Mouse (Mus musculus) kidney, adult 10 weeks (tissue): ENCODE data around the gene D3Ertd751e. TPM values are rescaled to one million over a fixed set of nuclear protein-coding genes. Genes with fewer than 3 reads are reported as not detected.

Experiments
- polyA plus RNA-seq: library from polyadenylated mRNA; stranded (reverse); fragments of 350-450 nt; fragmentation: Illumina TruSeq; extraction: RNeasy Lipid Tissue Mini Kit (QIAGEN cat#74804); gene quantifications from one replicate; pipeline ENCODE4 v1.2.3, GENCODE M21; 2014; ENCODE audit warnings: low read depth, low replicate concordance

The D3Ertd751e gene
- polyA plus RNA-seq = 83.9 TPM

DNA sequence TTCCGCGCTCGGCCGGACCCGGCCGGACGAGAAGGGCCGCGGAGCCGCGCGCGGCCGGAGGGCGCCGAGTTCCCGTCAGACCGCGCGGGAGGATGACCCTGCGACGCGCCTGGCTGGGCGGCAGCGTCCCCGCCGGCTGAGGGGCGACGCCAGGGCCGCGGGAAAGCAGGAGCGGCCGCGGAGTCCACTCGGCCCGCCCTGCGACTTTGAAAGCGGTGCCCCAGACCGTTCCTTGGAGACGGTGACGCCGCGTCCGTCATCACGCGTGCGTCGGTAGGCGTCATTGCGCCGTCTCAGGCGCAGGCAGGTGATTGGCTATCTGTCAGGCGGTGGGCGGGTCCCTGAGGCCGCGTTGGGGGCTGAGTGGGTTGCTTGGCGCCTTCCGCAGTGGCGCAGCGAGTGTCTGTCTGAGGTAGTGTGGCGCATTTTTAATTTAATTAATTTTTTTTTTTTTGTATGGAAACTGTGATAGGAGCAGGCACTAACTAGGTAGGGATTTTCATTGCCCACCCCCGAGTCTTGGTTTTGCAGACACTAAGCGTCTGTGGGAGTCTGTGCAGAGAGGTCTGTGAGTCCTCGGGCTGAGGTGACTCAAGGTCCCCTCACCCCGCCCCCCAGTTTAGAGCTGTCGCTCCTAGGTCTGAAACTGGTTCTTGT, at the start of gene D3Ertd751e, which contains the start of gene Sclt1:
TSS of gene D3Ertd751e (plus strand) at position 334 of the 657 bp plus-strand sequence.
TSS of gene Sclt1 (minus strand) at position 237 of the 657 bp plus-strand sequence.

Other genes with a start within 250 kb of the D3Ertd751e start
- 55.1 TPM for gene Jade1, start 186.9 kb upstream of the D3Ertd751e start, polyA plus RNA-seq
- 36.7 TPM for gene Sclt1, start 97 bp upstream of the D3Ertd751e start, polyA plus RNA-seq